In the genomic region with DNA sequence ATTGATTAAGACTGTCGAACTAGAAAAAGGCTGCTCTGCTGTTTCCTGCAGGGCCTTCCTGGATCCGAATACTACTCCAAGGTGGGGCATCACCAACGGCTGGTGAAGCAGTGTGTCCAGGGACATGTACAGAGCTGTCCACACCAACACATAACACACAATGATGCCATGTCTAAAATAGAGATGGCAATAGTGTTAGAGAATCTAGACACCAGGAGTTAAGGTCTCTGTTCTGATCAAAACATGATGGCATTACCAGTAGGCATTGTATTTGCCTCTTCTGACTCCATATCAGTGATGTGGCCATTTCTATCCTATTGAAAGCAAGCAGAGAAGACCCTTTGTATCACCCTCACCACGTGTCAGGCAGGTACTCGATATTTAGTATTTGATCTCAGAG, we compare ENCODE assay signal across 13 mouse cellular contexts.
DNase-seq lines count a peak whose midpoint lies in the region; ATAC-seq and TF ChIP-seq lines count a peak whose summit lies in the region.
"Had no signal": no experiment of that assay in that cellular context is flagged by ENCODE, and none has a peak within 500 bp of the region (broad histone marks: within the 10 kb centered on the region; RNA-seq: fewer than 3 reads in every experiment).

No protein-coding gene starts in this region.

- no peaks in the 10 kb centered on the region for H3K36me3 ChIP-seq in forebrain, embryonic 12.5 days (replicated peaks)
- no peaks in the 10 kb centered on the region for H3K36me3 ChIP-seq in forebrain, embryonic 10.5 days (replicated peaks)
- H3K36me3 ChIP-seq in hindbrain, postnatal 0 days (ENCODE audit: insufficient read depth, low read length), result no peaks in the 10 kb centered on the region
- no peaks in the 10 kb centered on the region for H3K36me3 ChIP-seq in hindbrain, embryonic 12.5 days
- no peaks in the 10 kb centered on the region for H3K36me3 ChIP-seq in midbrain, embryonic 13.5 days
- no peaks in the 10 kb centered on the region for H3K36me3 ChIP-seq in midbrain, embryonic 16.5 days (ENCODE audit: control insufficient read depth, insufficient read depth, low read length)
- no peaks in the 10 kb centered on the region for H3K36me3 ChIP-seq in forebrain, postnatal 0 days (ENCODE audit: insufficient read depth)
- H3K36me3 ChIP-seq: embryonic facial prominence, embryonic 12.5 days; liver, embryonic 13.5 days; lung, embryonic 15.5 days; neural tube, embryonic 12.5 days; stomach, embryonic 15.5 days had no signal

- TF ChIP-seq CTCF in hindbrain, postnatal 0 days (IDR thresholded peaks at IDR 0.05; ENCODE audit: low read depth), result no peak
- TF ChIP-seq CTCF in forebrain, postnatal 0 days (IDR thresholded peaks at IDR 0.05; ENCODE audit: low read depth), result no peak

- ATAC-seq in forebrain, embryonic 12.5 days (ENCODE audit: low FRiP score), result peak; percentile 3; the same call in 1 of the 2 replicates
- ATAC-seq in hindbrain, postnatal 0 days, result no peak
- no peak; the same call in 1 of the 2 replicates for ATAC-seq in hindbrain, embryonic 12.5 days (ENCODE audit: low FRiP score)
- peak; percentile 15 for ATAC-seq in midbrain, embryonic 13.5 days
- ATAC-seq in midbrain, embryonic 16.5 days, result no peak; the same call in 1 of the 2 replicates
- no peak for ATAC-seq in forebrain, postnatal 0 days

- DNase-seq in forebrain, embryonic 10.5 days (ENCODE audit: extremely low spot score, low spot score), result no peak
- DNase-seq in hindbrain, postnatal 0 days (ENCODE audit: low spot score), result no peak
- no peak for DNase-seq in forebrain, postnatal 0 days
- no peak for DNase-seq in kidney, adult 9 months

- WGBS in forebrain, embryonic 12.5 days, result 81% methylated on average over 5 of the region's 5 CpGs
- 86% methylated on average over 5 of the region's 5 CpGs for WGBS in forebrain, embryonic 10.5 days
- 72% methylated on average over 5 of the region's 5 CpGs for WGBS in hindbrain, postnatal 0 days
- 78% methylated on average over 5 of the region's 5 CpGs for WGBS in hindbrain, embryonic 12.5 days
- WGBS in midbrain, embryonic 13.5 days, result 82% methylated on average over 5 of the region's 5 CpGs
- WGBS in midbrain, embryonic 16.5 days, result 74% methylated on average over 5 of the region's 5 CpGs
- 77% methylated on average over 5 of the region's 5 CpGs for WGBS in forebrain, postnatal 0 days

- no peak overlapping the region for H3K9ac ChIP-seq in forebrain, embryonic 12.5 days
- H3K9ac ChIP-seq in hindbrain, postnatal 0 days (replicated peaks; ENCODE audit: low read length), result no peak overlapping the region; the same call in 1 of the 2 replicates
- H3K9ac ChIP-seq in hindbrain, embryonic 12.5 days, result no peak overlapping the region
- no peak overlapping the region for H3K9ac ChIP-seq in midbrain, embryonic 13.5 days (replicated peaks)
- no peak overlapping the region for H3K9ac ChIP-seq in midbrain, embryonic 16.5 days (ENCODE audit: low read depth, low read length)
- H3K9ac ChIP-seq in forebrain, postnatal 0 days, result no peak overlapping the region
- H3K9ac ChIP-seq: embryonic facial prominence, embryonic 12.5 days; liver, embryonic 13.5 days; neural tube, embryonic 12.5 days; stomach, embryonic 15.5 days had no signal

- H3K9me3 ChIP-seq in forebrain, embryonic 12.5 days, result no peaks in the 10 kb centered on the region
- no peaks in the 10 kb centered on the region for H3K9me3 ChIP-seq in forebrain, embryonic 10.5 days
- no peaks in the 10 kb centered on the region for H3K9me3 ChIP-seq in hindbrain, postnatal 0 days (ENCODE audit: low read length)
- H3K9me3 ChIP-seq in hindbrain, embryonic 12.5 days (replicated peaks), result no peaks in the 10 kb centered on the region
- no peaks in the 10 kb centered on the region for H3K9me3 ChIP-seq in midbrain, embryonic 13.5 days
- no peaks in the 10 kb centered on the region for H3K9me3 ChIP-seq in midbrain, embryonic 16.5 days (replicated peaks; ENCODE audit: control insufficient read depth, low read length, poor library complexity, severe bottlenecking)
- no peaks in the 10 kb centered on the region for H3K9me3 ChIP-seq in forebrain, postnatal 0 days (ENCODE audit: low read length)
- H3K9me3 ChIP-seq: embryonic facial prominence, embryonic 12.5 days; liver, embryonic 13.5 days; lung, embryonic 15.5 days; neural tube, embryonic 12.5 days; stomach, embryonic 15.5 days had no signal

- no peak overlapping the region for H3K4me3 ChIP-seq in forebrain, embryonic 12.5 days (replicated peaks)
- H3K4me3 ChIP-seq in forebrain, embryonic 10.5 days, result no peak overlapping the region
- no peak overlapping the region for H3K4me3 ChIP-seq in hindbrain, postnatal 0 days (ENCODE audit: low read length)
- H3K4me3 ChIP-seq in hindbrain, embryonic 12.5 days, result no peak overlapping the region
- no peak overlapping the region for H3K4me3 ChIP-seq in midbrain, embryonic 13.5 days (replicated peaks)
- no peak overlapping the region for H3K4me3 ChIP-seq in midbrain, embryonic 16.5 days (ENCODE audit: low read depth, low read length)
- H3K4me3 ChIP-seq in forebrain, postnatal 0 days (ENCODE audit: low read depth, low read length), result no peak overlapping the region
- H3K4me3 ChIP-seq: neural tube, embryonic 12.5 days had no signal

- H3K27me3 ChIP-seq in forebrain, embryonic 12.5 days, result no peaks in the 10 kb centered on the region
- H3K27me3 ChIP-seq in forebrain, embryonic 10.5 days (ENCODE audit: poor library complexity, severe bottlenecking), result no peaks in the 10 kb centered on the region
- no peaks in the 10 kb centered on the region for H3K27me3 ChIP-seq in hindbrain, postnatal 0 days (ENCODE audit: insufficient read depth, low read length)
- no peaks in the 10 kb centered on the region for H3K27me3 ChIP-seq in hindbrain, embryonic 12.5 days
- H3K27me3 ChIP-seq in midbrain, embryonic 13.5 days, result no peaks in the 10 kb centered on the region
- H3K27me3 ChIP-seq in midbrain, embryonic 16.5 days (ENCODE audit: control insufficient read depth, insufficient read depth, low read depth, low read length), result no peaks in the 10 kb centered on the region
- H3K27me3 ChIP-seq in forebrain, postnatal 0 days (ENCODE audit: insufficient read depth, low read length), result no peaks in the 10 kb centered on the region
- H3K27me3 ChIP-seq: embryonic facial prominence, embryonic 12.5 days; liver, embryonic 13.5 days; lung, embryonic 15.5 days; neural tube, embryonic 12.5 days; stomach, embryonic 15.5 days had no signal

- peaks cover 6% of the 10 kb centered on the region; the same call in 1 of the 2 replicates for H3K4me1 ChIP-seq in forebrain, embryonic 12.5 days
- peaks cover 9% of the 10 kb centered on the region for H3K4me1 ChIP-seq in forebrain, embryonic 10.5 days
- H3K4me1 ChIP-seq in hindbrain, postnatal 0 days (ENCODE audit: insufficient read depth, low read length), result no peaks in the 10 kb centered on the region
- H3K4me1 ChIP-seq in hindbrain, embryonic 12.5 days, result 0 out of 2 replicates have a peak, but pooled peaks cover 2% of the 10 kb centered on the region
- 0 out of 2 replicates have a peak, but pooled peaks cover 4% of the 10 kb centered on the region for H3K4me1 ChIP-seq in midbrain, embryonic 13.5 days (replicated peaks)
- H3K4me1 ChIP-seq in midbrain, embryonic 16.5 days (ENCODE audit: control insufficient read depth, insufficient read depth, low read length), result no peaks in the 10 kb centered on the region
- H3K4me1 ChIP-seq in forebrain, postnatal 0 days (ENCODE audit: insufficient read depth), result peaks cover 4% of the 10 kb centered on the region; the same call in 1 of the 2 replicates
- H3K4me1 ChIP-seq: embryonic facial prominence, embryonic 12.5 days; neural tube, embryonic 12.5 days had no signal

- no peak overlapping the region for H3K4me2 ChIP-seq in forebrain, embryonic 12.5 days
- H3K4me2 ChIP-seq in hindbrain, postnatal 0 days (ENCODE audit: low read depth, low read length), result no peak overlapping the region
- no peak overlapping the region for H3K4me2 ChIP-seq in hindbrain, embryonic 12.5 days (replicated peaks)
- H3K4me2 ChIP-seq in midbrain, embryonic 13.5 days (replicated peaks), result no peak overlapping the region
- no peak overlapping the region for H3K4me2 ChIP-seq in midbrain, embryonic 16.5 days (ENCODE audit: low read length)
- no peak overlapping the region for H3K4me2 ChIP-seq in forebrain, postnatal 0 days (ENCODE audit: low read depth)

- H3K27ac ChIP-seq in forebrain, embryonic 12.5 days, result no peak overlapping the region
- H3K27ac ChIP-seq in forebrain, embryonic 10.5 days, result no peak overlapping the region
- H3K27ac ChIP-seq in hindbrain, postnatal 0 days, result peak overlapping the region; percentile 91; the same call in 1 of the 2 replicates
- H3K27ac ChIP-seq in hindbrain, embryonic 12.5 days, result no peak overlapping the region
- H3K27ac ChIP-seq in midbrain, embryonic 13.5 days, result no peak overlapping the region
- no peak overlapping the region for H3K27ac ChIP-seq in midbrain, embryonic 16.5 days (ENCODE audit: low read length)
- peak overlapping the region; percentile 84; the same call in 1 of the 2 replicates for H3K27ac ChIP-seq in forebrain, postnatal 0 days (ENCODE audit: low read depth, low read length)

Comparison
In these comparisons a context has a peak if more than half of its experiments do, and no peak if none do; other contexts are left out.
1. ATAC-seq: peak in forebrain, embryonic 12.5 days (single experiment) and midbrain, embryonic 13.5 days (single experiment); none in hindbrain, postnatal 0 days (single experiment), hindbrain, embryonic 12.5 days (single experiment), midbrain, embryonic 16.5 days (single experiment) and forebrain, postnatal 0 days (single experiment).
2. H3K27ac ChIP-seq: peak in hindbrain, postnatal 0 days (single experiment) and forebrain, postnatal 0 days (single experiment); none in forebrain, embryonic 12.5 days (single experiment), forebrain, embryonic 10.5 days (single experiment), hindbrain, embryonic 12.5 days (single experiment), midbrain, embryonic 13.5 days (single experiment) and midbrain, embryonic 16.5 days (single experiment).